Mouse (Mus musculus): ENCODE measurements around the gene Ifngr1. TPM values are rescaled to one million over a fixed set of nuclear protein-coding genes. Genes with fewer than 3 reads are reported as not detected.

The Ifngr1 gene
- polyA plus RNA-seq, 1 experiment from 2014 or later = 33.8 TPM

GRCm38 (mm10) chr10:19627342-19627741 lies 35.6 kb downstream of the Ifngr1 start:
- 85% methylated on average over 2 of the region's 2 CpGs for WGBS
- ATAC-seq (replicated peaks; ENCODE audit: insufficient number of reproducible peaks, low FRiP score, low TSS enrichment, low read depth) (no peak), DNase-seq (ENCODE audit: low spot score) (no peak)
- Histone ChIP-seq H3K27me3 (ENCODE audit: control insufficient read depth, insufficient read depth, low read length) (no peaks in the 10 kb centered on the region), H3K9me3 (replicated peaks; ENCODE audit: control insufficient read depth, low read length) (no peaks in the 10 kb centered on the region), H3K9ac (replicated peaks; ENCODE audit: low read length) (no peak overlapping the region), H3K4me3 (ENCODE audit: low read depth, low read length) (no peak overlapping the region), H3K4me1 (ENCODE audit: control insufficient read depth, insufficient read depth, low read length) (no peaks in the 10 kb centered on the region), H3K27ac (replicated peaks; ENCODE audit: low read depth, low read length) (no peak overlapping the region), H3K36me3 (replicated peaks; ENCODE audit: control insufficient read depth, insufficient read depth, low read depth, low read length) (no peaks in the 10 kb centered on the region), H3K4me2 (ENCODE audit: low read depth, low read length) (no peak overlapping the region)

GRCm38 (mm10) chr10:19627748-19628147 lies 36.0 kb downstream of the Ifngr1 start:
- H3K27me3 ChIP-seq (ENCODE audit: control insufficient read depth, insufficient read depth, low read length) = no peaks in the 10 kb centered on the region
- H3K4me2 ChIP-seq (ENCODE audit: low read depth, low read length) = no peak overlapping the region
- no peak overlapping the region for H3K4me3 ChIP-seq (ENCODE audit: low read depth, low read length)
- no peak overlapping the region for H3K27ac ChIP-seq (replicated peaks; ENCODE audit: low read depth, low read length)
- no peaks in the 10 kb centered on the region for H3K9me3 ChIP-seq (replicated peaks; ENCODE audit: control insufficient read depth, low read length)
- no peaks in the 10 kb centered on the region for H3K4me1 ChIP-seq (ENCODE audit: control insufficient read depth, insufficient read depth, low read length)
- H3K36me3 ChIP-seq (replicated peaks; ENCODE audit: control insufficient read depth, insufficient read depth, low read depth, low read length) = no peaks in the 10 kb centered on the region
- DNase-seq (ENCODE audit: low spot score) = no peak
- no peak overlapping the region for H3K9ac ChIP-seq (replicated peaks; ENCODE audit: low read length)
- ATAC-seq (replicated peaks; ENCODE audit: insufficient number of reproducible peaks, low FRiP score, low TSS enrichment, low read depth) = no peak
- WGBS = 83% methylated on average over 4 of the region's 4 CpGs

- ATAC-seq (replicated peaks; ENCODE audit: insufficient number of reproducible peaks, low FRiP score, low TSS enrichment, low read depth) = no peak
- Histone ChIP-seq H3K36me3 (replicated peaks; ENCODE audit: control insufficient read depth, insufficient read depth, low read depth, low read length) (no peaks in the 10 kb centered on the region), H3K4me3 (ENCODE audit: low read depth, low read length) (no peak overlapping the region), H3K27ac (replicated peaks; ENCODE audit: low read depth, low read length) (no peak overlapping the region), H3K4me1 (ENCODE audit: control insufficient read depth, insufficient read depth, low read length) (no peaks in the 10 kb centered on the region), H3K9ac (replicated peaks; ENCODE audit: low read length) (no peak overlapping the region), H3K9me3 (replicated peaks; ENCODE audit: control insufficient read depth, low read length) (no peaks in the 10 kb centered on the region), H3K4me2 (ENCODE audit: low read depth, low read length) (no peak overlapping the region), H3K27me3 (ENCODE audit: control insufficient read depth, insufficient read depth, low read length) (no peaks in the 10 kb centered on the region)
- WGBS = 73% methylated on average over 13 of the region's 13 CpGs
- no peak for DNase-seq (ENCODE audit: low spot score)
Observed at GRCm38 (mm10) chr10:19631616-19632195, 40.0 kb downstream of the Ifngr1 start.

GRCm38 (mm10) chr10:19638851-19639250 lies 47.1 kb downstream of the Ifngr1 start:
- H3K4me3 ChIP-seq (ENCODE audit: low read depth, low read length) = no peak overlapping the region
- no peak overlapping the region for H3K4me2 ChIP-seq (ENCODE audit: low read depth, low read length)
- H3K9ac ChIP-seq (replicated peaks; ENCODE audit: low read length) = no peak overlapping the region
- H3K9me3 ChIP-seq (replicated peaks; ENCODE audit: control insufficient read depth, low read length) = no peaks in the 10 kb centered on the region
- no peak overlapping the region for H3K27ac ChIP-seq (replicated peaks; ENCODE audit: low read depth, low read length)
- no peaks in the 10 kb centered on the region for H3K4me1 ChIP-seq (ENCODE audit: control insufficient read depth, insufficient read depth, low read length)
- DNase-seq (ENCODE audit: low spot score) (no peak), ATAC-seq (replicated peaks; ENCODE audit: insufficient number of reproducible peaks, low FRiP score, low TSS enrichment, low read depth) (no peak)
- no peaks in the 10 kb centered on the region for H3K27me3 ChIP-seq (ENCODE audit: control insufficient read depth, insufficient read depth, low read length)
- H3K36me3 ChIP-seq (replicated peaks; ENCODE audit: control insufficient read depth, insufficient read depth, low read depth, low read length) = no peaks in the 10 kb centered on the region
- 86% methylated on average over 5 of the region's 5 CpGs for WGBS

- Histone ChIP-seq H3K4me1 (ENCODE audit: control insufficient read depth, insufficient read depth, low read length) (no peaks in the 10 kb centered on the region), H3K4me2 (ENCODE audit: low read depth, low read length) (no peak overlapping the region), H3K9ac (replicated peaks; ENCODE audit: low read length) (no peak overlapping the region), H3K27me3 (ENCODE audit: control insufficient read depth, insufficient read depth, low read length) (no peaks in the 10 kb centered on the region), H3K27ac (replicated peaks; ENCODE audit: low read depth, low read length) (no peak overlapping the region), H3K36me3 (replicated peaks; ENCODE audit: control insufficient read depth, insufficient read depth, low read depth, low read length) (no peaks in the 10 kb centered on the region), H3K4me3 (ENCODE audit: low read depth, low read length) (no peak overlapping the region), H3K9me3 (replicated peaks; ENCODE audit: control insufficient read depth, low read length) (no peaks in the 10 kb centered on the region)
- WGBS = 96% methylated on average over 1 of the region's 1 CpGs
- ATAC-seq (replicated peaks; ENCODE audit: insufficient number of reproducible peaks, low FRiP score, low TSS enrichment, low read depth) (no peak), DNase-seq (ENCODE audit: low spot score) (no peak)
Observed at GRCm38 (mm10) chr10:19639630-19640029, 47.9 kb downstream of the Ifngr1 start.

- no peak overlapping the region for H3K4me2 ChIP-seq (ENCODE audit: low read depth, low read length)
- no peak overlapping the region for H3K9ac ChIP-seq (replicated peaks; ENCODE audit: low read length)
- no peak overlapping the region for H3K4me3 ChIP-seq (ENCODE audit: low read depth, low read length)
- WGBS = 87% methylated on average over 2 of the region's 2 CpGs
- H3K27ac ChIP-seq (replicated peaks; ENCODE audit: low read depth, low read length) = no peak overlapping the region
- DNase-seq (ENCODE audit: low spot score) (no peak), ATAC-seq (replicated peaks; ENCODE audit: insufficient number of reproducible peaks, low FRiP score, low TSS enrichment, low read depth) (no peak)
- H3K27me3 ChIP-seq (ENCODE audit: control insufficient read depth, insufficient read depth, low read length) = no peaks in the 10 kb centered on the region
- no peaks in the 10 kb centered on the region for H3K36me3 ChIP-seq (replicated peaks; ENCODE audit: control insufficient read depth, insufficient read depth, low read depth, low read length)
- no peaks in the 10 kb centered on the region for H3K9me3 ChIP-seq (replicated peaks; ENCODE audit: control insufficient read depth, low read length)
- no peaks in the 10 kb centered on the region for H3K4me1 ChIP-seq (ENCODE audit: control insufficient read depth, insufficient read depth, low read length)
Observed at GRCm38 (mm10) chr10:19645119-19645518, 53.4 kb downstream of the Ifngr1 start.

GRCm38 (mm10) chr10:19657426-19657825 lies 65.7 kb downstream of the Ifngr1 start:
- Histone ChIP-seq H3K4me3 (ENCODE audit: low read depth, low read length) (no peak overlapping the region), H3K27ac (replicated peaks; ENCODE audit: low read depth, low read length) (no peak overlapping the region), H3K9ac (replicated peaks; ENCODE audit: low read length) (no peak overlapping the region), H3K36me3 (replicated peaks; ENCODE audit: control insufficient read depth, insufficient read depth, low read depth, low read length) (no peaks in the 10 kb centered on the region), H3K27me3 (ENCODE audit: control insufficient read depth, insufficient read depth, low read length) (no peaks in the 10 kb centered on the region), H3K4me1 (ENCODE audit: control insufficient read depth, insufficient read depth, low read length) (no peaks in the 10 kb centered on the region), H3K4me2 (ENCODE audit: low read depth, low read length) (no peak overlapping the region), H3K9me3 (replicated peaks; ENCODE audit: control insufficient read depth, low read length) (no peaks in the 10 kb centered on the region)
- DNase-seq (ENCODE audit: low spot score) (no peak), ATAC-seq (replicated peaks; ENCODE audit: insufficient number of reproducible peaks, low FRiP score, low TSS enrichment, low read depth) (no peak)
- WGBS = 89% methylated on average over 9 of the region's 9 CpGs

Measured in embryonic facial prominence, embryonic 11.5 days (tissue).